Mouse (Mus musculus) cerebral cortex, adult 2 months (tissue): ENCODE measurements around the gene Slc18a2.

Experiments used
- WGBS: fragments of 180-500 bp; shearing (Covaris S2); methylation state at CpG from one replicate; pipeline ENCODE4 v1.1.7; 2018; 5-methylcytosine and 5-hydroxymethylcytosine counted together

Gene Slc18a2

GRCm38 (mm10) chr19:59276354-59276753 is 15.7 kb downstream of the Slc18a2 start:
- WGBS: 84% methylated on average over 7 of the region's 7 CpGs

GRCm38 (mm10) chr19:59282001-59282400 is 21.3 kb downstream of the Slc18a2 start:
- WGBS: 90% methylated on average over 3 of the region's 3 CpGs

GRCm38 (mm10) chr19:59289811-59290210 is 29.1 kb downstream of the Slc18a2 start:
- 85% methylated on average over 6 of the region's 6 CpGs for WGBS

- WGBS: 70% methylated on average over 5 of the region's 5 CpGs
Observed at GRCm38 (mm10) chr19:59292183-59292839, 31.6 kb downstream of the Slc18a2 start.

- WGBS: 84% methylated on average over 12 of the region's 14 CpGs
Observed at GRCm38 (mm10) chr19:59321990-59322389, 61.3 kb downstream of the Slc18a2 start, which contains the start of gene Rps12-ps3. TSS of gene Rps12-ps3 (plus strand) at chr19:59322290.

- 93% methylated on average over 1 of the region's 1 CpGs for whole genome bisulfite sequencing
Observed at GRCm38 (mm10) chr19:59336655-59337054, 76.0 kb downstream of the Slc18a2 start.

- WGBS: 80% methylated on average over 3 of the region's 3 CpGs
Observed at GRCm38 (mm10) chr19:59337872-59338681, 77.4 kb downstream of the Slc18a2 start.

- 62% methylated on average over 3 of the region's 3 CpGs for WGBS
Observed at GRCm38 (mm10) chr19:59339908-59340307, 79.2 kb downstream of the Slc18a2 start.

GRCm38 (mm10) chr19:59342964-59343363 is 82.3 kb downstream of the Slc18a2 start:
- 47% methylated on average over 2 of the region's 2 CpGs for WGBS

- under 1% methylated on average over 14 of the region's 14 CpGs for WGBS
Observed at GRCm38 (mm10) chr19:59344304-59344711, 83.6 kb downstream of the Slc18a2 start.

GRCm38 (mm10) chr19:59345081-59345657 is 84.5 kb downstream of the Slc18a2 start:
- WGBS: 1% methylated on average over 65 of the region's 70 CpGs
